Mouse (Mus musculus): ENCODE results near the gene Pop7.

Gene Pop7

GRCm38 (mm10) chr5:137527413-137527812 is 25.1 kb upstream of the Pop7 start:
- DNase-seq = no peak

DNA sequence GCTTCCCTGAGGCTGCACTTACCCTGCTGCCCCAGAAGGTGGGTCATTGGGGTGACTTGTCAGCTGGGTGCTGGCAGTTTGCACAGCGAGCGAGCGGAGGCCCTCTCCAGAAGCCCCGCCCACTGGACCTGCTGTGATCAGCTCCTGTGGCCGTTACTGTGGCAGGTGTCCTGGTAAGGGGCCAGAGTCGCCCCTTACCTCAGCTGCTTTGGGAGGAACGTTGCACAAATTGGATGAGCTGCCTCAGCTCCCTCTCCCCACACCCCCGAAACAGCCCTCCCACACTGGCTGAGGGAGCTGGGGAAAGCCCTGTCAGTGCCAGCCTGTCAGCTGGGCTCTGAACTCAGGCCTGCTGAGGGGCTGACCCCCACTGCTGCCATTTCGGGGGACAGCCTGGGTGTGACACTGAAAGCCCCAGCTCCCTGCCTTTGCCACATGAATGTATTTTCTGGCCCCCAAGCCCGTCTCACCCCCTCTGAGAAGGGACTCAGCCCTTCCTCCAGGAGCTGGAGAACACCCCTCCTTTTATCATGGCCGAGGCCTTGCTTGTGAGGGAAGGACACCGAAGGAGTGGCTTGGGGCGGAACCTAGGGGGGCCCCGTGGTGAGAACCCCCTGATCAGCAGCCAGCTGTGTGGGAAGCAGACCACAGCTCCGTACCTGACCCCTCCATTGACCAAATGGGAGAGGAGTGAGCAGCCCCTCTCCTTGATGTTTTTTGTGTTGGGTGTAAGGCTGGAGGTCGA is 24.0 kb upstream of the Pop7 start:
- DNase-seq = no peak

DNA sequence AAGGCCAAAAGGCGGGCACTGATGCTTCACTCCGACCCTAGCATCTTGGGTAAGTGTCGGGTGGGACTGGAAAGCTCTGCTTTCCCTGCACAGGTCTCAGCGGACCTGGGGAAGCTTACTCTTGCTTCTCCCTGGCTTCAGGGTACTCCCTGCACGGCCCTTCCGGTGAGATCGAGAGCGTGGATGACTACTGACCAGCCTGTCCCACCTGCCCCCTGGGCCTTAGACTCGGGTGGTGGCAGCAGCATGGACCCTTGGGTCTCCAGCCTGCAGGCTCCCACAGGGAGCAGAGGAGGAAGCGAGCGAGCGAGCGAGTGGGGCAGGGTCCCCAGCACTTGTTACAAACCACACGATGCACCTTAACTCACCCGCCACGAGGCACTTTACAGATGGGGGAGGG is 23.2 kb upstream of the Pop7 start:
- no peak for DNase-seq

- DNase-seq = no peak
Observed at GRCm38 (mm10) chr5:137524671-137525070, 22.4 kb upstream of the Pop7 start.

GRCm38 (mm10) chr5:137524251-137524515 is 21.9 kb upstream of the Pop7 start:
- no peak for DNase-seq

DNA sequence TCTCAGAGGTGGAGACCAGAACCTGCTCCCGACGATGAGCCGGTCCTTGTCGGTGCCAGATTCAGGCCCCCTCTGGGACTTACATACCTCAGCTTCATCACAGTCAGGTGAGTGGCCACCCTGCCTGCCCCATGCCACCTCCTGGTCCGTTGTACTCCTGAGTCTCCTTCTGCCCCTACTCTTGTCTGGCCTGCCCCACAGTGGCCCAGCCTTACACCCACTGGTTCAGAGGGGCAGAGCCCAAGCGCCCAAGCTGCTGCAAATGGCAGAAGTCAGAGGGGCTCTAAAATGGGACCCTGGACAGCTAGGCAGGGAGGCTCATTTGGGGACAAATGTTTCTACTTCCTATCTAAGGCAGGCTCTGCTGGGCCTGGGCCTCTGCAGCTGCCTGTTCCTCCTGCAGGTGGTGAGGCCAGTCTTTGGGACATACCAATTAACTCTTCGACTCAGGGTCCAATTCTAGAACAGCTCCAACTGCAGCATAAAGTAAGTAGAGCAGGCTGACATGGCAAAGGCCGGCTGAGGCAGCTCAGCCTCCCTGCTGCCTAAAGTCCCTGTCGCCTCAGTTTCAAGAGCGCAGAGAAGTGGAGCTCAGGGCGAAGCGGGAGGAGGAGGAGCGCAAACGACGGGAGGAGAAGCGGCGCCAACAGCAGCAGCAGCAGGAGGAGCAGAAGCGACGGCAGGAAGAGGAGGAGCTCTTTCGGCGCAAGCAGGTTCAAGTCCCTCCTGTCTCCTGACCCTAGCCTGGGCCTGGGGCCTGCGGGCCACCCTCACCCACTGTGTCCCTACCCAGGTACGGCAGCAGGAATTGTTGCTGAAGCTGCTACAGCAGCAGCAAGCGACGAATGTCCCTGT is 21.3 kb upstream of the Pop7 start:
- no peak for DNase-seq

- DNase-seq = no peak
Observed at GRCm38 (mm10) chr5:137522711-137523110, 20.4 kb upstream of the Pop7 start.

DNA sequence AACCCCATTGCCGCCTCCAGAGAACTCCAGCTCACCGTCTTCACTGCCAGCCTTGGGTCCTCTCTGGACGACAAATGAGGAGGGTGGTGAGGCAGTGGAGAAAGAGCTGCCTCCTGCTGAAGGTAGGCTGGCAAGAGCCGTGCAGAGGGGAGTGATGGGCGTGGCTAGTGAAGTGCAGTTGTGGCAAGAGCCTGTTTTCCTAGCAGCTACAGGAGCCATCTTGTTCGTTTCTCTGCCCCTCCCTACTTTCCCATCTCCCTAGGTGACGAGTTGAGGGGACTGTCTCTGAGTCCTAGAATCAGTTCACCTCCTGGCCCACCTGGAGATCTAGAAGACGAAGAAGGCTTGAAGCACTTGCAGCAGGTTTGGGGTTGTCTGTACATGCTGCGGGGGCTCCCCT is 19.5 kb upstream of the Pop7 start:
- DNase-seq = no peak

DNA sequence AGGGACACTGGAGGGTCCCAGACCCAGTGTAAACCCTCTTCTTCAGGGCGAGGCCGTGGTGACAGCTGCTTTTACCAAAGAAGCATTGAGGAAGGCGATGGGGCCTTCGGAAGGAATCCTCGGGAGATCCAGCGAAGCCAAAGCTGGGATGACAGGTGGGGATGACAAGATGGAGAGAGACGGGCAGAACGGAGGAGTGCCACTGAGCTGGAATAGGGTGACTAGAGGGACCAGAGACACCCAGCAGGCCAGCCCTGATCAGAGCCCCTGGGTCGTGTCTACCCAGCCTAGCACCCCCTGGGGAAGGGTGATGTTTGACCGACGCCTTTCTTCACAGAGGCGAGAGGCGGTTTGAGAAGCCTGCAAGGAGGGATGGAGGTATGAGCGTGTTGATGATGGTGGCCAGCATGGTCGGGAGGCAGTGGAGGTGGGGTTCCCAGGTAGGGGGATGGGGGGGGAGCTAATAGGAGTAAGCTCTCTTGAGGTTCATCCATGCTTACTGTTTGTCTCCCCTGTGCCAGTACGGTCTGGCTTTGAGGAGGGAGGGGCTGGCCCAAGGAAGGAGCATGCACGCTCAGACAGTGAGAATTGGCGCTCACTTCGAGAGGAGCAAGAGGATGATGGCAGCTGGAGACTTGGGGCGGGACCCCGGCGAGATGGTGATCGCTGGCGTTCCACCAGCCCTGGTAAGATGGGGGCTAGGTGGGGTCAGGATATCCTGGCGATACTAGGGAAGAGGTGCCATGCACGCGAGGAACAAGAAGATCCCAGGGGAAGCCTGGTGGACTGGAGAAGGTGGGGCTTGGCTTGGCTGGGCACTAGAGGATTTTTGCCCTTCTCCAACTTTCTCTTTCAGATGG is 17.6 kb upstream of the Pop7 start:
- DNase-seq = no peak

DNA sequence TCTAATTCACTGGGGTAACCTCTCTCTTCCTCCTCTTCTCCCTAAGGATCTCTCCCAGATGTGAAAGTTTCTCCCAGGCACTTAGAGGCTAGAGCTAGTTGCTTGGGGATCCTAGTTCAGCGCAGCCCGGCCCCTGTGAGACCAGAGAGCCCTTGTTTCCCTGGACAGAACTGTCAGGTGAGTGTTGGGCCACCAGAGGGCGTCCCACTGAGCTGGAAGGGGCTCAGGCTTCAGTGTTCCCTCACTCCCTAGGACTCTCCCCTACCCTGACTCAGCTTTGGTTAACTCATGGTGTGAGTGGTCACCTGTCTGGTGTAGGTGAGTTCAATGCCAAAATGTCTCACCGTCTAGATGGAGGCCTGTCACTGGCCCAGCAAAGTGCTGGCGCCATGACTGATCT is 16.1 kb upstream of the Pop7 start, which contains the start of gene Gigyf1:
Gigyf1 (plus strand) TSS at position 113 of the 400 bp plus-strand sequence.
- no peak for DNase-seq

DNA sequence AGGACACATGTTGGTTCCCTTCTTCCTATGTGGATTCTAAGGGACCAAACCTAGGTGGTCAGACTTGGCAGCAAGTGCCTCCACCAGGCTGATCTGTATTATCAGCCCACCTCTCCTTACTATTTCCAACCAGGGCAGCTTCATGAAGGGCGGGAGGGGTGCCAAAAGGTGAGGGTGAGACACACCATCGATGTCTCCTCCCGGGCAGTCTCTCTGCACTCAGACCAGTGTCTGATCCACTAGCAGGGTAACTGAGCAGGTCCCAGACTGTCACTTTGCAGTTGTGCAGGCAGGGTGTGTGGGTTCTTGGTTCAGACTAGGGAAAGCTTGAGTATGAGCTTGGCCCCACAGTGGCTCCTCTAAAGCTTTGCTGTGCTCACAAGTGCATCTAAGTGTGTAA is 12.5 kb upstream of the Pop7 start:
- DNase-seq = no peak

GRCm38 (mm10) chr5:137513951-137514721 is 11.8 kb upstream of the Pop7 start:
- no peak for DNase-seq

DNA sequence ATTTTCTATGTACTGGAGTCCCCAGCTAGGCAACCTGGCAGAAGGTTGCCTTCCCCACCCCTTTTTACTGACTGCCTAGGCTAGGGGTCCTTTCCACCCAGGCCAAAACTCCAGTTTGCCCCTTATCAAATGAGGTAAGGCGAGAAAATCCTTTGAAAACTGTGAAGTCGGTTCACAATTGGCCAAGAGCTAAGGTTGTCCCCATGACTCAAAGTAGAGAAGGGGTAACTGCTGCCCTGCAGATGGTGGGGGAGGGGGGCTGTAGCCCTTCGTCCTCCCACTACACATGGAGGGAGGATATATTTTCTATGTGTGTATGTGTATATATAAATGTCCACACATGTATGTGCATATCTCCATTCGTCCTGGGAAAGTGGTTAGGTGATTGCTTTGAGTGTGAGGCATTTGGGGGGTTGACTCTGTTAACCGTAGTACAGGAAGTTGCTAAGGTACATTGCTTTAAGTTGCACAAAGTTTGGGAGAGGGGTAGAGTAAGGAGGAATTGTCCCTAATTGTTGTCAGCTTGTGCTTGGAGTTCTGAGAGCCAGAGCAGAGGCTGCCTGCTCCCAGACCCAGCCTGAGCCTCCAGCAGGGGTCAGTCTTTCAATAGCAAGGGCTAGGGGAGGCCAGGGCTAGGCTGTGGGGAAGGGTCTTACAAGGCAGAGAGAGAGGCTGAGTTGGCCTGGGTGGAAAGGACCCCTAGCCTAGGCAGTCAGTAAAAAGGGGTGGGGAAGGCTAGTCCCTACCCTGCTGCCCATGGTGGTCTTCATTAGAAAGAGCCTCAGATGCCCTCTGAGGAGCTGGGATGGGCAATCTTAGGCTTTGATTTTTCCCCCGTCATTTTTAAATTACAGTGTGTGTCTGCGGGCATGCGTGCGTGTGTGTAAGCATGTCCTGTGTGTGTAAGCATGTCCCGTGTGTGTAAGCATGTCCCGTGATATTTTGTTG is 10.8 kb upstream of the Pop7 start:
- DNase-seq = peak in 1 of 2 experiments; percentile 44

- DNase-seq = no peak
Observed at GRCm38 (mm10) chr5:137511706-137512105, 9.4 kb upstream of the Pop7 start.

GRCm38 (mm10) chr5:137510573-137511390 is 8.5 kb upstream of the Pop7 start:
- DNase-seq = no peak

GRCm38 (mm10) chr5:137510014-137510501 is 7.7 kb upstream of the Pop7 start:
- DNase-seq = peak; percentile 76 to 82

DNA sequence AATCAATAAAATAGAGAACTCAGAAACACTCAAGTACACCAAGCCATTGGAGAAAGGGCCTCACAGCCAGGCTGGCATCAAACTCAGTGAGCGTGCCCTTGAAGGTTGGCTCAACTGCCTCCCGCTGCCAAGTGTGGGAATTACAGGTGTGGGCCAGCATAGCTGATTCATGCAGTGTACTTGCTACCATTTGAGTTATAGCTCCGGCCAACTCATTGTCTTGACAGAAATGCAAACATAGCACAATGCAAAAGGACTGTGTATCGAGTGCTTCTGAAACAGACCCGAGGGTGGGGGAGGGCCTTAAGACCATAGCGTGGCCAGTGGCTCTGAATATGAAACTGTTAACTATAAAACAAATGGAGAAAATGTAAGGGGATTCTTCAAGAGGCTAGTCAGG is 1.7 kb upstream of the Pop7 start:
- DNase-seq = no peak

DNA sequence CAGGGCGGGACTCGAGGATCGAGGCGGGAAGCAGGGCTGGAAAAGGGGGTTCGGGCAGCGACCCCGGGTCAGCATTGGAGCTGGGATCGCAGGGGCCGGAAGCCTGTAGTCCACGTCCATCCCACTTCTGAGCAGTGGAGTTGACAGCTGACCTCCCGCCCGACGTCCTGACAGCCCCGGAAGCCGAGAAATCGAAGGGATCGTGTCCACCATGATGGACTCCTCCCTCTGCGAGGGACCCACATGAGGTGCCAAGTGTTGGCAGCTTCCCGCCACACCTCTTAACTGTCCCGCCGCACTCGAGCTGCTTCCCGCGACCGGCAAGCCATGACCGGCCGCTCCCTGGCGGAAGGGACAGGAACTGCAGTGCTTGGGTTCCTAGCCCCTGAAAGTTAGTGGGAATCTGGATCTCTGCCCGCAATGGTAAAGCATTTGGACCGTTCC is 371 bp upstream of the Pop7 start:
- DNase-seq = peak in 1 of 2 experiments; percentile 74

GRCm38 (mm10) chr5:137500186-137500585 is 2.1 kb downstream of the Pop7 start:
- no peak for DNase-seq

DNA sequence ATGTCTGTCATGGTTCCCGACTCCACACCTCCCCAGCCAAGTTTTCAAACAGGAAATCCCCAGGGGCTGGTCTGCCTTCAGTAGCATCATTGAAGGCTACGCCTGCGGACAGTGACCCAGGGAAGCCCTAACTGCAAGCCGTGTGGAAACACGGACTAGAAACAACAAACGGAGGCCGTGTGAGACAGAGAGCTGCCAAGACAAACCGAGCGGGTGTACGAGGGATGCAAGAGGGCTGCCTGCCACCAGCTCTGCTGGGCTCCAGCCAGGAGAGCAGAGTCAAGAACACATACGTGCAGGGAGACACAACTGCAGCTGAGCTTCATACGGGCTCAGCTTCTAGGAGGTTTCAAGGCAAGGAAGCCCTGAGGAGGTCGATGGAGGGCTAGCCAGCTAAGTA is 8.5 kb downstream of the Pop7 start:
- no peak for DNase-seq

Data from spleen, adult 18-20 months (tissue).